Mouse (Mus musculus): ENCODE measurements around the gene Blnk. TPM values are rescaled to one million over a fixed set of nuclear protein-coding genes. Genes with fewer than 3 reads are reported as not detected.

Blnk gene
- polyA plus RNA-seq, 1 experiment from 2014 or later, result 0.96 TPM

- Histone ChIP-seq H3K27ac (ENCODE audit: low read depth, low read length) (no peak overlapping the region), H3K9ac (ENCODE audit: low read depth, low read length) (no peak overlapping the region), H3K9me3 (ENCODE audit: control insufficient read depth, low read length) (no peaks in the 10 kb centered on the region; the same call in 1 of the 2 replicates), H3K4me3 (ENCODE audit: low read length) (no peak overlapping the region), H3K4me1 (ENCODE audit: control insufficient read depth, insufficient read depth, low read depth, low read length) (no peaks in the 10 kb centered on the region), H3K4me2 (ENCODE audit: low read length) (no peak overlapping the region), H3K36me3 (ENCODE audit: control insufficient read depth, insufficient read depth, low read length) (no peaks in the 10 kb centered on the region), H3K27me3 (replicated peaks; ENCODE audit: control insufficient read depth, insufficient read depth, low read length) (peaks cover 42% of the 10 kb centered on the region)
- WGBS, result 77% methylated on average over 1 of the region's 1 CpGs
- no peak for ATAC-seq
These were observed 105.4 kb downstream of the Blnk start for GRCm38 (mm10) chr19:40888887-40889286.

- H3K4me1 ChIP-seq (ENCODE audit: control insufficient read depth, insufficient read depth, low read depth, low read length), result no peaks in the 10 kb centered on the region
- peaks cover 41% of the 10 kb centered on the region for H3K27me3 ChIP-seq (replicated peaks; ENCODE audit: control insufficient read depth, insufficient read depth, low read length)
- H3K36me3 ChIP-seq (ENCODE audit: control insufficient read depth, insufficient read depth, low read length), result no peaks in the 10 kb centered on the region
- ATAC-seq, result no peak
- no peak overlapping the region for H3K4me2 ChIP-seq (ENCODE audit: low read length)
- H3K9me3 ChIP-seq (ENCODE audit: control insufficient read depth, low read length), result no peaks in the 10 kb centered on the region
- 91% methylated on average over 4 of the region's 4 CpGs for whole genome bisulfite sequencing
- no peak overlapping the region for H3K9ac ChIP-seq (ENCODE audit: low read depth, low read length)
- H3K4me3 ChIP-seq (ENCODE audit: low read length), result no peak overlapping the region
- H3K27ac ChIP-seq (ENCODE audit: low read depth, low read length), result no peak overlapping the region
These were observed 112.6 kb downstream of the Blnk start for GRCm38 (mm10) chr19:40881700-40882099.

Small RNA genes within 50 kb of the gene (microRNA-seq; reads per million reads assigned to microRNA genes)
- gene Mir8092, result not detected

Other genes starting within 250 kb of the Blnk start
- 0.12 and 0.44 TPM in 2 replicates for gene Cc2d2b, start 245.8 kb downstream of the Blnk start, polyA plus RNA-seq (2015; fragmentation: Nextera tagmentation; extraction: Ambion mirVana)
- 11.9 and 15.2 TPM in 2 replicates for gene Ccnj, start 163.3 kb downstream of the Blnk start, polyA plus RNA-seq (2015; fragmentation: Nextera tagmentation; extraction: Ambion mirVana)
- 3.2 and 5.5 TPM in 2 replicates for gene Zfp518a, start 99.8 kb downstream of the Blnk start, polyA plus RNA-seq (2015; fragmentation: Nextera tagmentation; extraction: Ambion mirVana)
- gene Dntt, start 34.7 kb upstream of the Blnk start, polyA plus RNA-seq (2015; fragmentation: Nextera tagmentation; extraction: Ambion mirVana), result 0.10 TPM in 1 of 2 replicates, not detected in the other
- not detected in 2 replicates for gene Opalin, start 82.6 kb upstream of the Blnk start, polyA plus RNA-seq (2015; fragmentation: Nextera tagmentation; extraction: Ambion mirVana)
- 0.91 and 1.1 TPM in 2 replicates for gene Tll2, start 212.3 kb upstream of the Blnk start, polyA plus RNA-seq (2015; fragmentation: Nextera tagmentation; extraction: Ambion mirVana)